Mouse (Mus musculus) bone marrow, adult 2 months (tissue): ENCODE results near the gene Sertad2.

Experiments
- CTCF ChIP-seq: fragments of 200-500 bp; IDR thresholded peaks from 2 replicates; pipeline ENCODE4 v1.5.1; 2011; ENCODE audit warnings: low read length, control low read depth; ENCODE audit not compliant: control insufficient read depth, insufficient read depth
- POLR2A ChIP-seq: fragments of 200-500 bp; IDR thresholded peaks from 2 replicates; pipeline ENCODE4 v1.6.1; 2011; ENCODE audit warnings: low read depth, mild to moderate bottlenecking, control low read depth, low read length, borderline replicate concordance; ENCODE audit not compliant: control insufficient read depth

GRCm38 (mm10) chr11:20643161-20643560 is 100.1 kb downstream of the Sertad2 start:
- TF ChIP-seq CTCF (no peak), POLR2A (no peak)
